Mouse (Mus musculus): ENCODE results near the gene Mamld1.
"Not testable (repeated sequence)": the region's sequence is repeated elsewhere in the genome, so short reads cannot be mapped to it uniquely, and the experiment has no call there.

GRCm38 (mm10) chrX:71028976-71029375 is 21.1 kb upstream of the Mamld1 start:
- not testable (repeated sequence) for TF ChIP-seq CTCF (conservative IDR thresholded peaks at IDR 0.05; ENCODE audit: low read length); NANOG (IDR thresholded peaks at IDR 0.05; ENCODE audit: borderline replicate concordance, low read length); POU5F1 (IDR thresholded peaks at IDR 0.05; ENCODE audit: borderline replicate concordance, low read length)

Measured in E14TG2a.4 (cell line).